Mouse (Mus musculus) MEL (cell line): ENCODE measurements around the gene BC034090. TPM values are rescaled to one million over a fixed set of nuclear protein-coding genes. Genes with fewer than 3 reads are reported as not detected.

Source experiments
- DNase-seq: peaks from one replicate; pipeline ENCODE4 v3.0.0; 2011; ENCODE audit warnings: low read depth, low spot score
- H3K27ac ChIP-seq: 2 replicates; pipeline ENCODE4 v1.5.1; 2012; ENCODE audit warnings: low read depth, mild to moderate bottlenecking, control low read depth, low read length, moderate library complexity; ENCODE audit not compliant: control insufficient read depth
- H3K27me3 ChIP-seq, 2 experiments: fragments of 150-350 bp in 1 of 2; sonication (generic) in 1 of 2; 2 replicates each; pipeline ENCODE4 v1.6.1; 2012; ENCODE audit warnings: low read length in 2 of 2, mild to moderate bottlenecking in 2 of 2, improper control_type of control experiment in 1 of 2, moderate library complexity in 1 of 2; ENCODE audit not compliant: insufficient read depth in 2 of 2, control insufficient read depth in 1 of 2
- H3K36me3 ChIP-seq, 2 experiments: 2 replicates each; pipeline ENCODE4 v1.6.1; 2012 to 2014; ENCODE audit warnings: low read length in 2 of 2, improper control_type of control experiment in 1 of 2, inconsistent platforms in 1 of 2, mild to moderate bottlenecking in 1 of 2; ENCODE audit not compliant: insufficient read depth in 2 of 2, control insufficient read depth in 1 of 2
- H3K4me1 ChIP-seq, 2 experiments: fragments of 150-350 bp in 1 of 2; sonication (generic) in 1 of 2; 2 replicates each; pipeline ENCODE4 v1.6.1; 2012; ENCODE audit warnings: low read length in 2 of 2, improper control_type of control experiment in 1 of 2, mild to moderate bottlenecking in 1 of 2; ENCODE audit not compliant: insufficient read depth in 2 of 2, control insufficient read depth in 1 of 2
- H3K4me3 ChIP-seq, 2 experiments: fragments of 150-350 bp in 1 of 2; sonication (generic) in 1 of 2; 2 replicates each; pipeline ENCODE4 v1.5.1; 2012; ENCODE audit warnings: low read depth in 2 of 2, low read length in 2 of 2, mild to moderate bottlenecking in 2 of 2, moderate library complexity in 2 of 2, control low read depth in 1 of 2, improper control_type of control experiment in 1 of 2; ENCODE audit not compliant: control insufficient read depth in 1 of 2, insufficient read depth in 1 of 2
- H3K79me2 ChIP-seq: 2 replicates; pipeline ENCODE4 v1.6.1; 2012; ENCODE audit warnings: mild to moderate bottlenecking, low read length, moderate library complexity; ENCODE audit not compliant: control insufficient read depth, poor library complexity, insufficient read depth
- H3K9ac ChIP-seq: 2 replicates; pipeline ENCODE4 v1.6.1; 2012; ENCODE audit warnings: low read depth, mild to moderate bottlenecking, control low read depth, low read length, moderate library complexity; ENCODE audit not compliant: control insufficient read depth, poor library complexity, severe bottlenecking
- H3K9me3 ChIP-seq: fragments of 150-350 bp; sonication (generic); replicated peaks from 2 replicates; pipeline ENCODE4 v1.6.1; 2012; ENCODE audit warnings: mild to moderate bottlenecking, low read length, improper control_type of control experiment, moderate library complexity; ENCODE audit not compliant: insufficient read depth
- BHLHE40 ChIP-seq: IDR thresholded peaks from 2 replicates; pipeline ENCODE4 v1.6.1; 2012; ENCODE audit warnings: low read depth, mild to moderate bottlenecking, inconsistent platforms, low read length, improper control_type of control experiment, borderline replicate concordance
- CHD1 ChIP-seq: IDR thresholded peaks from 2 replicates; pipeline ENCODE4 v1.6.1; 2012; ENCODE audit warnings: low read depth, mild to moderate bottlenecking, inconsistent platforms, low read length, improper control_type of control experiment
- CHD2 ChIP-seq: IDR thresholded peaks from 2 replicates; pipeline ENCODE4 v1.6.1; 2011; ENCODE audit warnings: low read length, improper control_type of control experiment
- E2F4 ChIP-seq: IDR thresholded peaks from 2 replicates; pipeline ENCODE4 v1.6.1; 2011; ENCODE audit warnings: low read depth, low read length, improper control_type of control experiment, borderline replicate concordance
- ELF1 ChIP-seq: IDR thresholded peaks from 2 replicates; pipeline ENCODE4 v1.6.1; 2014; ENCODE audit warnings: low read depth, mild to moderate bottlenecking, inconsistent platforms, low read length, improper control_type of control experiment, moderate library complexity
- EP300 ChIP-seq, 2 experiments: IDR thresholded peaks; 2 replicates each; pipeline ENCODE4 v1.6.1; 2011; ENCODE audit warnings: improper control_type of control experiment in 2 of 2, low read length in 2 of 2, low read depth in 1 of 2, mild to moderate bottlenecking in 1 of 2
- ETS1 ChIP-seq: IDR thresholded peaks from 2 replicates; pipeline ENCODE4 v1.6.1; 2012; ENCODE audit warnings: low read depth, mild to moderate bottlenecking, inconsistent platforms, low read length, improper control_type of control experiment, moderate library complexity
- GABPA ChIP-seq: IDR thresholded peaks from 2 replicates; pipeline ENCODE4 v1.6.1; 2012; ENCODE audit warnings: low read depth, mild to moderate bottlenecking, inconsistent platforms, low read length, improper control_type of control experiment, moderate library complexity
- HCFC1 ChIP-seq: IDR thresholded peaks from 2 replicates; pipeline ENCODE4 v1.6.1; 2012; ENCODE audit warnings: low read depth, mild to moderate bottlenecking, inconsistent platforms, low read length, improper control_type of control experiment, moderate library complexity
- MAFK ChIP-seq: IDR thresholded peaks from 2 replicates; pipeline ENCODE4 v1.6.1; 2011; ENCODE audit warnings: low read depth, mild to moderate bottlenecking, low read length, improper control_type of control experiment, borderline replicate concordance
- MAX ChIP-seq: IDR thresholded peaks from 2 replicates; pipeline ENCODE4 v1.6.1; 2011; ENCODE audit warnings: low read length, improper control_type of control experiment
- MAZ ChIP-seq: IDR thresholded peaks from 2 replicates; pipeline ENCODE4 v1.6.1; 2012; ENCODE audit warnings: low read depth, mild to moderate bottlenecking, inconsistent platforms, low read length, improper control_type of control experiment
- MXI1 ChIP-seq: IDR thresholded peaks from 2 replicates; pipeline ENCODE4 v1.6.1; 2011; ENCODE audit warnings: mild to moderate bottlenecking, low read depth, low read length, improper control_type of control experiment
- MYB ChIP-seq: IDR thresholded peaks from 2 replicates; pipeline ENCODE4 v1.6.1; 2011; ENCODE audit warnings: mild to moderate bottlenecking, low read depth, low read length, improper control_type of control experiment
- MYC ChIP-seq: IDR thresholded peaks from 2 replicates; pipeline ENCODE4 v1.6.1; 2011; ENCODE audit warnings: low read depth, mild to moderate bottlenecking, low read length, improper control_type of control experiment, moderate library complexity
- NELFE ChIP-seq: IDR thresholded peaks from 2 replicates; pipeline ENCODE4 v1.6.1; 2011; ENCODE audit warnings: low read depth, low read length, improper control_type of control experiment
- POLR2A ChIP-seq, 2 experiments: IDR thresholded peaks; 2 replicates each; pipeline ENCODE4 v1.6.1; 2011 to 2012; ENCODE audit warnings: low read length in 2 of 2, mild to moderate bottlenecking in 2 of 2, control low read depth in 1 of 2, improper control_type of control experiment in 1 of 2, low read depth in 1 of 2, moderate library complexity in 1 of 2; ENCODE audit not compliant: control insufficient read depth in 1 of 2, insufficient read depth in 1 of 2, poor library complexity in 1 of 2
- POLR2AphosphoS5 ChIP-seq: IDR thresholded peaks from 2 replicates; pipeline ENCODE4 v1.6.1; 2012; ENCODE audit warnings: low read depth, borderline replicate concordance, mild to moderate bottlenecking, inconsistent platforms, low read length, moderate library complexity, mixed read lengths
- RCOR1 ChIP-seq: IDR thresholded peaks from 2 replicates; pipeline ENCODE4 v1.6.1; 2012; ENCODE audit warnings: low read depth, mild to moderate bottlenecking, inconsistent platforms, low read length, improper control_type of control experiment
- SIN3A ChIP-seq: IDR thresholded peaks from 2 replicates; pipeline ENCODE4 v1.6.1; 2012; ENCODE audit warnings: low read length, improper control_type of control experiment, inconsistent platforms
- SMC3 ChIP-seq: IDR thresholded peaks from 2 replicates; pipeline ENCODE4 v1.6.1; 2011; ENCODE audit warnings: low read depth, low read length, improper control_type of control experiment
- TBP ChIP-seq: IDR thresholded peaks from 2 replicates; pipeline ENCODE4 v1.8.0; 2011; ENCODE audit warnings: low read depth, low read length, improper control_type of control experiment
- TCF12 ChIP-seq: IDR thresholded peaks from 2 replicates; pipeline ENCODE4 v1.6.1; 2014; ENCODE audit warnings: low read depth, mild to moderate bottlenecking, inconsistent platforms, low read length, improper control_type of control experiment, moderate library complexity
- ZMIZ1 ChIP-seq: IDR thresholded peaks from 2 replicates; pipeline ENCODE4 v1.6.1; 2012; ENCODE audit warnings: low read depth, mild to moderate bottlenecking, inconsistent platforms, low read length, improper control_type of control experiment, moderate library complexity
- polyA plus RNA-seq, 2 experiments: library from polyadenylated mRNA; stranded (reverse) in 1 of 2; unstranded in 1 of 2; fragments of >175 nt in 1 of 2; fragments of >200 nt in 1 of 2; gene quantifications; 2 replicates each; pipeline versions ENCODE4 v1.2.1 to v1.2.4; 2012; ENCODE audit warnings: low replicate concordance in 2 of 2, low read depth in 1 of 2; ENCODE audit not compliant: insufficient read length in 2 of 2, insufficient read depth in 1 of 2, missing spikeins in 1 of 2
- total RNA-seq: library from RNA; depleted of rRNA; stranded (reverse); fragments of 300-350 nt; gene quantifications from 2 replicates; pipeline ENCODE4 v1.2.3, GENCODE M21; 2012

Gene BC034090
- total and polyA plus RNA-seq, 3 experiments = 0.12 to 0.28 TPM; not detected in 1

- TF ChIP-seq CHD1 (no peak), TCF12 (peak; percentile 72), TBP (peak; percentile 47; the same call in 1 of the 2 replicates), CHD2 (no peak), ETS1 (peak; percentile 78), MAFK (peak; percentile 35; the same call in 1 of the 2 replicates), SMC3 (no peak)
Measured at GRCm38 (mm10) chr1:155201373-155201879, 42.8 kb downstream of the BC034090 start (continued).

- H3K27me3 ChIP-seq = no peaks in the 10 kb centered on the region
- DNase-seq = no peak
- no peaks in the 10 kb centered on the region for H3K9me3 ChIP-seq
- peak overlapping the region; percentile 83 for H3K27ac ChIP-seq
- H3K36me3 ChIP-seq = peaks cover 3 to 17% of the 10 kb centered on the region in 2 experiments
- H3K9ac ChIP-seq = no peak overlapping the region
- no peaks in the 10 kb centered on the region for H3K79me2 ChIP-seq
- TF ChIP-seq TBP = no peak
- TF ChIP-seq MAZ = no peak
- TF ChIP-seq CHD2 = no peak
- no peak for TF ChIP-seq CHD1
- TF ChIP-seq EP300 (IDR thresholded peaks at IDR 0.05; ENCODE audit: low read depth in 1 of 2, low read length in 2 of 2) = no peak
- TF ChIP-seq GABPA = no peak
- TF ChIP-seq ELF1 = no peak
- TF ChIP-seq E2F4 = no peak
- no peak for TF ChIP-seq SMC3
- TF ChIP-seq POLR2AphosphoS5 = no peak
- no peak for TF ChIP-seq POLR2A (IDR thresholded peaks at IDR 0.05; ENCODE audit: control insufficient read depth in 1 of 2, insufficient read depth in 1 of 2, low read depth in 1 of 2, low read length in 2 of 2, poor library complexity in 1 of 2)
- no peak for TF ChIP-seq BHLHE40
- TF ChIP-seq ZMIZ1 = no peak
- TF ChIP-seq MYB = no peak
- TF ChIP-seq MXI1 = no peak; the same call in 1 of the 2 replicates
- TF ChIP-seq SIN3A = no peak
- no peak for TF ChIP-seq RCOR1
- H3K4me3 ChIP-seq = no peak overlapping the region
- H3K4me1 ChIP-seq = peaks cover 5 to 16% of the 10 kb centered on the region in 2 experiments
Measured at GRCm38 (mm10) chr1:155200967-155201366, 43.3 kb downstream of the BC034090 start.

- no peak for DNase-seq
- H3K27ac ChIP-seq = no peak overlapping the region
Measured at GRCm38 (mm10) chr1:155199522-155199921, 44.7 kb downstream of the BC034090 start.

More at GRCm38 (mm10) chr1:155199522-155199921, 44.7 kb downstream of the BC034090 start:
- H3K4me1 ChIP-seq = peaks cover 5 to 16% of the 10 kb centered on the region in 2 experiments
- H3K9me3 ChIP-seq = no peaks in the 10 kb centered on the region
- no peak overlapping the region for H3K4me3 ChIP-seq
- no peaks in the 10 kb centered on the region for H3K79me2 ChIP-seq
- H3K27me3 ChIP-seq = no peaks in the 10 kb centered on the region
- peaks cover 3 to 17% of the 10 kb centered on the region in 2 experiments for H3K36me3 ChIP-seq
- no peak for TF ChIP-seq HCFC1
- no peak for TF ChIP-seq MYC
- no peak for TF ChIP-seq NELFE
- TF ChIP-seq MAX = no peak
- no peak overlapping the region for H3K9ac ChIP-seq
